Mouse (Mus musculus): Measurements from ENCODE around the gene Actr6.
"Not testable (repeated sequence)": the region's sequence is repeated elsewhere in the genome, so short reads cannot be mapped to it uniquely, and the experiment has no call there.

Gene Actr6

DNA sequence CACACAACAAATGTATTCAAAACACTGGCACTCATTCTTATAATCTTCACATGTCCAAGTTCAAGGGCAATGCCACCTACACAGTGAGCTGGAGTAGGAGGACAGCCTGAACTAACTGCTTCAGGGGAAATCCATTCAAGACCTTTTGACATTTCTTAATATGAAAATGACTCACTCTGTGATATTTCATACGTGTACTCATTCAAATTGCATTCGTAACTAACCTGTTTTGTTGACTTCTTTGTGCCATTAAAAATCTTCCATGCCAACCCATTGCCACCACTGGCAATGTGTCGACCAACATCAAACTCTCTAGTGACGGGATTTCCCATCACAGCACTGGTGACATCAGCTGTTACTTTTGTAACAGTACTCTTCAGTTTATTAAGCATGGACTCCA is 54.0 kb downstream of the Actr6 start:
- no peak for DNase-seq

DNA sequence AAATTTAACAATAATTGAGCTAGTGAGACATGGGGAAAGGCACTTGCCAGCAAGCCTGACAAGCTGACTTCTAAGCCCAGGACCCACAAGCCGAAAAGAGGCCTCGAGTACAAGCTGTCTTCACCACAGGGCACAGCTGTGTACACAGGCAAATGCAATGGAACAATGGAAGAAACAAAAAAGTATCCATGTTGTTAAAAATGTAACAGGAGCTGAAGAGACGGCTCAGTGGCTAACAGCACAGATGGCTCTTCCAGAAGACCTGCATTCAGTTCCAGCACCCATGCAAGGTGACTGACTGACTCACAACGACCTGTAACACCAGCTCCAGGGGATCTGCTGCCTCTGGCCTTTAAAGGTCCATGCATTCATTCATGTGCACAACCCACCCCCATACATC is 55.5 kb downstream of the Actr6 start:
- no peak for DNase-seq

DNA sequence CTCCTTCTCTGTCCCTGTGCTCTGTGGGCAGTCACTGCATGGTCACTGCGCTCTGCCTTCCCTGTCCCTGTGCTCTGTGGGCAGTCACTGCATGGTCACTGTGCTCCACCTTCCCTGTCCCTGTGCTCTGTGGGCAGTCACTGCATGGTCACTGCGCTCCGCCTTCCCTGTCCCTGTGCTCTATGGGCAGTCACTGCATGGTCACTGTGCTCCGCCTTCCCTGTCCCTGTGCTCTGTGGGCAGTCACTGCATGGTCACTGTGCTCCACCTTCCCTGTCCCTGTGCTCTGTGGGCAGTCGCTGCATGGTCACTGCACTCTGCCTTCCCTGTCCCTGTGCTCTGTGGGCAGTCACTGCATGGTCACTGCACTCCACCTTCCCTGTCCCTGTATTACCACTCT is 61.7 kb downstream of the Actr6 start:
- not testable (repeated sequence) for DNase-seq

DNA sequence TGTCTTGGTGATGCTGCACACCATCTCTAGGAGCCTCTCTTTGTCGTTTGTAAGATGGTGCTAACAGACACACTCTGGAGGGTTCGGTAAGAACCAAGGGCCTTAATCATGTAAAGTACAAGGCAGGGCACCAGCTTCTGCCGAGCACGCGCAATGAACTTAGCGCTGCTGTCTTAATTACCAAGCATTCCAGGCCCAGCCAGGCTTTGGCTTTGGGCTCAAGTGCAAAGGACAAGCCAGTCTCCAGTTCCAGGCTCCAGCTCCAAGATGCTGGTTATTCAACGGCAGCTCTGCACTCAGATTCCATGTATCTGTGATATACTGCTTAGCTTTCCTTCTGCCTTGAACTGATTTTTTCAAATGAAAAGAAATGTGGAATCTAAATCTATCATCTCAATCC is 64.5 kb downstream of the Actr6 start:
- DNase-seq = no peak

DNA sequence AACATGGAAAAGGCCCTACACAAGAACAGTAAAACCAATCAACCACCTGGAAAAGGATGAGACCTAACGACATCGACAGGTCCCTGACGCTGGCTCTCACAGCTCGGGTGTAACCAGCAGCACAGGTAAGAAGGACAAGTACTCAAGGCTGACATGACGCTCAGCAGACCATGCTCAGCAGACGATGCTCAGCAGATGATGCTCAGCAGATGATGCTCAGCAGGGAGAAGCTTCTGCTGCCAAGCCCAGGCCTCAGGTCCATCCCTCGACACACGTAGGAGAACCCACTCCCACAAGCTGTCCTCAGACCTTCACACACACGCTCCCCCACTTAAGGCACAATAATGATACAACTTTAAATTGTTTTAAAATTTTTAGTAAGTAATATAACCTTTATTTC is 66.4 kb downstream of the Actr6 start:
- no peak for DNase-seq

DNA sequence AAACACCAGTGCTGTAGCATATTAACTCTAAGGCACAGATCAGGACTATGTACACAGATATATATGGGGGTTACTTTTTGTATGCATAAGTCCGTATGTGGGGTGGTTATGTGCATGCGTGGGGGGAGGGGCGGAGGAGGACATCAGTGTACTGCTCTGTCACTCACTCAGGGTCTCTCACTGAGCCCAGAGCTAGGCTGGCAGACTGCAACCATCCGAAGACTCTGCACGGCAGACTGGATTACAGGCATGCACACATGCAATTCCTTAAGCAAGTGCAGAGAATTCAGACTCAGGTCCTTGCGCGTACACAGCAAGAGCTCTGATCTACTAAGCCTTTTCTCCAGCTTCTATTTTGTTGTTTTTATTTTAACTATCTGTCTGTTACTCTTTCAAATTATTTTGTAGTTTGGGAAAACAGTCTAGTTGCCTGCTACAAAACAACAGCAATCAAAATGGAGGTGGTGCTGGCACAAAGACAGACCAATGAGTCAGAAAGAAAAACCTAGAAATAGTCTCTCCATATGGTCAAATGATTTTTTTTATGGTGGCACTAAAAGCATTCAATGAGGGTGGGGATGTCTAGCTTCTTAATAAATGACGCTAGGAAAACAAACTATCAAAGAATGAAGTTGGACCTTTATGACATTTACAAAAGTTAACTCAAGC is 67.0 kb downstream of the Actr6 start:
- DNase-seq = no peak

Data from thymus, postnatal 14 days (tissue).